Mouse (Mus musculus) urinary bladder, postnatal 14 days (tissue): ENCODE measurements at regions not wholly inside any gene's neighbourhood (a gene's known extent, or its start where the extent isn't known, plus 50 kb on each side); places are given as distances from the start of the nearest gene placed in this dataset.
"Not testable (repeated sequence)": the region's sequence is repeated elsewhere in the genome, so short reads cannot be mapped to it uniquely, and the experiment has no call there.

ENCODE experiments used
- DNase-seq: peaks from one replicate; pipeline ENCODE4 v3.0.0; 2021; ENCODE audit warnings: low spot score

GRCm38 (mm10) chr16:12802651-12803050 is 306.8 kb upstream of the Ercc4 start:
- no peak for DNase-seq

DNA sequence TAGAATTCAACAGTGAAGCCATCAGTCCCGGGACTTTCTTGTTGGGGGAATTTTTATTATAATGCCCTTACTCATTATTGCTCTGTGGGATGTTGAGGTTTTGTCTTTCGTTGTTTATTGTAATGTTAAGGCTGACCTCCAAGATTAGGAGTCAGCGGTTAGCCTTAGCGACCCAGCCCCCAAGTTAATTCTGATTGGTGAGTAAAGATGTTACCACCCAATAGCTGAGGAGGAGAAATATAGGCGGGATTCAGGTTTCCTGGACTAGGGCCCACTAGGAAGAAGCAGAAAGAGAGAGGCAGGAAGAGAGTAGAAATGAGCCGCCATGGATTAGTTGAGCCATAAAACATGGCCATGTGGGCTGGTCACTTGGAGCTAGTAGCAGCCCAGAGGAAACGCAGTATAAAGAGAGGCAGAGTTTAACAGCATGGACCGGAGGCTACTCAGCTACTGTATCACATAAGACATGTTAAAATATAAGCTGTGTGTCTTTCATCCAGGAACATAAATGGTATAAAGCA is 302.1 kb upstream of the Ercc4 start:
- no peak for DNase-seq

GRCm38 (mm10) chr16:12811088-12811487 is 298.4 kb upstream of the Ercc4 start:
- DNase-seq, result no peak

GRCm38 (mm10) chr16:12824646-12825045 is 284.8 kb upstream of the Ercc4 start:
- no peak for DNase-seq

- DNase-seq, result no peak
Observed at GRCm38 (mm10) chr16:12826222-12826621, 283.3 kb upstream of the Ercc4 start.

DNA sequence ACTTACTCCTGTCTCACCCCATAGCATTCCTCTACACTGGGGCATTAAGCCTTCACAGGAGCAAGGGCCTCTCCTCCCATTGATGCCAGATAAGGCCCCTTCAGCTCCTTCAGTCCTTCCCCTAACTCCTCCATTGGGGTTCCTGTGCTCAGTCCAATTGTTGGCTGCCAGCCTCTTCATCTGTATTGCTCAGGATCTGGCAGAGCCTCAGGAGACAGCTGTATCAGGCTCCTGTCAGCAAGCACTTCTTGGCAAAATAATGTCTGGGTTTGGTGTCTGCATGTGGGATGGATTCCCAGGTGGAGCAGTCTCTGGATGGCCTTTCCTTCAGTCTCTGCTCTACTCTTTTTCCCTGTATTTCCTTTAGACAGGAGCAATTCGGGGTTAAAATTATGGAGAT is 278.2 kb upstream of the Ercc4 start:
- not testable (repeated sequence) for DNase-seq

DNA sequence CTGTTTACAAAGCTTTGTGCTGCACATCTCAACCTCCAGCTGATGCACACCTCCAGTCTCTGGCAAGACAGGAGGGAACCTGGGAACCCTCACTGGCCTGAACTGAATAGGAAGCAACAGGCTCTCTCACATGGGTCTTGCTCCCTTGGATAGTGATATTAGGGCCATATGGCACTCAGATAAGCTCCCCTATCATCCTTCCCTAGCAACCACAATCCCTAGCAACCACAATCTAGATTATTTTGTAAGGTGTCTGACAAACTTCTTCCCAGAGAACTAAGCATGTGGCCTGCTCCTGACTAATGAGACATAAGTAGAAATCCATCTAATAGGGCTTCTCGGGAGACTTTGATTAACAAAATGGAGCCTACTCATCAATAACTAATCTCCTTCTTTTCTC is 253.1 kb upstream of the Ercc4 start:
- DNase-seq, result no peak

- no peak for DNase-seq
Observed at GRCm38 (mm10) chr16:12859714-12860355, 249.6 kb upstream of the Ercc4 start.

DNA sequence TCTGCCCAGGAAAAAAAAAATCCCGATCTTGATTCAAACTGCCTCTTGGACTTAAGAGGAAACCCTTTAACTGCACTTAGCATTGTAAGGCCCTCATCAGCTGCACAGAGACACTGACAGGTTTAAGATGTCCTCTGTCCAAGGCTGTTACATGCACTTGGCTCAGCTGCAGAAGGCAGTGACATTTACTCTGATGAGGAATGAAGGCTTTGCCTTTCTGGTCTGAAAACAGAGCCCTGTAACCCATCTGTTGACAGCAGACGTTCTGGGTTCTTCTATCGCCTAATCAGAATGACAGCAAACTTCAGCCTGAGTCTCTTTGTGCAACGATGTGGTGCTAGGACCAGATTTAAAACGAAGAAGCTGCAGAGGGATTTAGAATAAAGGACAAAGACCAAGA is 246.9 kb upstream of the Ercc4 start:
- no peak for DNase-seq

DNA sequence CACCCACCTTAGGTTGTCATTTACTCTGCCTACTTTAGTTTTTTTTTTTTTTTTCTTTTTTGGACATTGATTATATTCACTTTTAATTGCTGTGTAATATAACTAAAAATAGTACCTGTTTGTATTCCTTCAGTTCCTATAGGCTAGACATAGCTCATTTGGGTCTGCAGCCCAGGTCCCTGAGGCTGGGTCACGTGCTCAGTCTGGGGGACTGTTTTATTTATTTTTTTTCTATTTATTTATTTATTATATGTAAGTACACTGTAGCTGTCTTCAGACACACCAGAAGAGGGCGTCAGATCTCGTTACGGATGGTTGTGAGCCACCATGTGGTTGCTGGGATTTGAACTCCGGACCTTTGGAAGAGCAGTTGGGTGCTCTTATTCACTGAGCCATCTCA is 231.2 kb upstream of the Ercc4 start:
- not testable (repeated sequence) for DNase-seq

DNA sequence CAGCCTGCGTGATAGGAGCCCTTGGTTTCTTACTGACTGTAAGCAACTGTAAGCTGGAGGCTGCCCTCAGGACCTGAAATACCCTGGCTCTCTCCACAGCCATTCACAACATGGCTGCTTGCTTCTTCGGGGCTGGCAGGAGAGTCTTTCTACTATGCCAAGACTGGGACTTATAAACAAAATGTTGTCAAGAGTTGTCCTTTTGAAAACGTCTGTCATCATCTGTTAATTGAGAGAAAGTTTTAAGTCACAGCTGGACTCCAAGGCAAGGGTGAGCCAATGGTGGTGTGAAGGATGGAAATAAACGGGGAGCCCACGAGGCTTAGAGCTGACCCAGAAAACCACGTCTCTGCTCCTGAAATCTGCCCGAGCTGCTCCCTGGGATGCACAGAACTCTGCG is 229.5 kb upstream of the Ercc4 start:
- DNase-seq, result no peak

GRCm38 (mm10) chr16:12880481-12880880 is 229.0 kb upstream of the Ercc4 start:
- no peak for DNase-seq

DNA sequence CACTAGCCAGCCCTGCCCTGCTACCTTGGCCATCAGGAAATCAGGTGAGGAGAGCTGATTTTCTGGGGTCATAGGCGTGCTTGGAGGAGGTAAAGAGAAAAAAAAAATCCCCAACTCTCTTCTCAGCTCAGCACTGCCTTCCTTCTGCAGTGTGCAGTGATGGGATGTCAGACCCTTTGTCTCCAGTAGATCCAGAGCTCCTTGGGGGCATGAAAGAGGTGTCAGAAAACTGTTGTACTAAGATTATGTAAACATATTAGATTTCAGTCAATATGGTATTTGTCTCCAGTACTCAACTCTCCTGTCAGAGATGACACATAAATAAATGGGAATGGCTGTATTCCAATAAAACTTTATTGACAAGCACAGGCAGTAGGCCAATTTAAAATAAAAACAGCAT is 226.8 kb upstream of the Ercc4 start:
- DNase-seq, result no peak

DNA sequence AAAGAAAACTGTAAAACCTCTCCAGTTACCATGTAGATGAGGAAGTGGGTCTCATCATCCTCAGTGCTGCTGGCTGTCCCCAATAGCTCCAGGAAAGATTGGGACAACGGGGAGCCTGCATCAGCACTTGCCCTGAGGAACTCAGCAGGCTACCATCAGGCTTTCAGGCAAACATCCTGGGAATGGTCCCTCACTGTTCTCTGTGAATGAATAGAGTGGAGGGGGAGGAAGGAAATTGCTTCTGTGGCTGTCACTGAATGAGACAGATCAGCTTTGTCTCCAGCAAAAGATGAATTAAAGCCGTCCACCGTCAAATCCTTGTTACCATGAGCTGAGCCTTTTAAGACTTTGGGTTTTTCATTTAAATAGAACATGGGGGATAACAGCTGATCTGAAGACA is 224.9 kb upstream of the Ercc4 start:
- no peak for DNase-seq

- DNase-seq, result no peak
Observed at GRCm38 (mm10) chr16:12886127-12886526, 223.4 kb upstream of the Ercc4 start.

DNA sequence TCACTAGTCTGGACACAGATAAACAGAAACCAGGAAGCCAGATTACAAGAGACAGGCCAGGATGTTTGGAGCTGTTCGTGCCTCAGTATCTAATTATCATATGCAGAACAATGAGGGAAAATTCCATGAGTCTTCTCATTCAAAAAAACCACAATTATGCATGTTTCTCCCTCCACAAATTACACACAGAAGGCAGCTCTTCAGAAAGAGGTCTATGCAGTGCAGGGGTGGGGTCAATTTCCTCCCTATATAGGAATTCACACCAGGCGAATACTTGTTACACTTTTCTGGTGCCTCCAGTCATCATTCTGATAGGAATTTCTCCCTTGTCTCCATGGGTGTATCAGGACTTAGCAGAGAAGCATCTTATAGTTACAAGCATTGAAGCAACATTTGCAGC is 222.1 kb upstream of the Ercc4 start:
- DNase-seq, result no peak

- no peak for DNase-seq
Observed at GRCm38 (mm10) chr16:12890094-12890493, 219.4 kb upstream of the Ercc4 start.

GRCm38 (mm10) chr16:12890545-12890944 is 218.9 kb upstream of the Ercc4 start:
- DNase-seq, result no peak

DNA sequence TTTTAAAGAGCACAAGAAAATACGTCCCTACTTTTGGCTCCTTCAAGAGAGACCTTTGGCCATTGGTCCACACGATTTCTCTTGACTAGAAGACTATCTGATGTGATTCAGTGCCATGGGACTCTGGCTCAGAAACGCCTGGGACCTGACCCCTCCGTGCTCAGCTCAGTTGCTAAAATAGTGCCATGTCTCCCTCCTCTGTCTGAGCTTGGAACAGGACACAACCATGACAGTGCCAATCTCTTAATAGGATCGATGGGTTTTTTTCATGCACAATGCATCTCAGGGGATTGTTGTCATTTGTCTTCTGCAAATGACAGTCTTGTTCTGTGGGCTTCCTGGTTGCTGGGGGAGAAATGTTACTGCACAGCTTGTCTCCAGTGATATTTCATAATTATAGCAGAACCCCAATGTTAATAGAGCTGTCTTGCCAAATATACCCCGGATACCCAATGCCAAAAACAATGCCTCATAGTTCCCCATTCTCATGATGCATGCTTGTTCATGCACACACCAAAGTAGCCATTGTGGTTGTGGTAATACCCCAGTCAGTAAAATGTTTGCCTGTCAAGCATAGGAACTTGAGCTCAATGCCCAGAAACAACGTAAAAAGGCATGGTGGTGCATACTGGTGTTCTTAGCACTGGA is 216.7 kb upstream of the Ercc4 start:
- DNase-seq, result no peak

DNA sequence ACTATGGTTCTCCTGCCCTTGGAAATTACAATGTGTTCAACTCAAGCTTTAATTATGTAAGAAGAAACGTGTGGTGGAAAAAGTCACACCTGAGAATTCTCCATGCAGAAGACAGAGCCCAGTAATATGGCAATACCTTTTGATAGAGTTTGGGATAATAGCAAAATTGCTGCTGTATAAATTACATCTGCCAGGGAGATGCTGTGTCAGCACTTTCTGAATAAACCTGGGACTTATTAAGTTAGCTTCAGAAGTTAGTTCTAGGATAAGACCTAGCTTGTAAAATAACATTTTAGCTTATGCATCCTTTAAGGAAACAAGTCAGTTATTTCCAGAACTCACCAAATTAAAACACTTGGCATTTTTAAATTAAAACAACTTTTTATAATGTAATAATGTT is 212.2 kb upstream of the Ercc4 start:
- no peak for DNase-seq

DNA sequence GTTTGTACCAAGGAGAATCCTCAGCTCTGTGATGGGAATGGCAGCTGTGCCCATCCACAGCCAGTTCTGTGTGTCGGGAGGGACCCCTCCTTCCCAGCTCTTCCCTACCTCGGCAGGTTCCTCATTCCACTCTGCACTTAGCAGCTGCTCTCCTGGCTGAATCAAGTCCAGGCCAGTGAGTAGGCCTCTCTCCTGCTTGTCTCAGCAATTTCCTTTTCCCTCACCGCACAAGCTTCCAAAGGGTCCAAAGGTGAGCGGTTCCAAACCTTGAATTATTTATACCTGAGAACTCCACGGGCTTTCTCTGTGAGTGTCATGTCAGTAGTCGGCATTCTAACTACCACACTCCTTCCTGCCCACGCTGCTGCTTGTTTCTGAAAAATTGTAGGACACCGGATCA is 208.8 kb upstream of the Ercc4 start:
- DNase-seq, result no peak

GRCm38 (mm10) chr16:12901096-12901995 is 208.1 kb upstream of the Ercc4 start:
- DNase-seq, result no peak

DNA sequence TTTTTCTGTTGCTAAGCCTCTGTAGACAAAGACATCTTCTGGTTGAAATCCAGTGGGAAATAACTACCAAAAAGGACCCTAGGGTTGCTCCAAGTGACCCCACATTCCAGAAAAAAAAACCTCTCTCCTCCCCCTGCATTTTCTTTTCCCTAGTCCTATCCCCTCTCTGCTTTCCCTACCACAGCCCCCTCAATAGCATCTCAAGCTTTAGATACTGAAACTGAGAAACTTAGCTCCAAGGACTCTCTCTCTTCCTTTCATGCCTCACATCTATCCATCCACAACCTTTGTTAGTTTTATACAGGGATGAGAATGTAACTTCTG is 207.5 kb upstream of the Ercc4 start:
- no peak for DNase-seq
